Mouse (Mus musculus) liver, adult 2 months (tissue): Measurements from ENCODE around the gene Scpep1. TPM values are rescaled to one million over a fixed set of nuclear protein-coding genes. Genes with fewer than 3 reads are reported as not detected.

Experiments
- DNase-seq: peaks from one replicate; pipeline ENCODE4 v3.0.0-alpha.2; 2011; ENCODE audit warnings: low read depth, low spot score; ENCODE audit errors: extremely low read depth
- H3K27ac ChIP-seq: fragments of 200-500 bp; replicated peaks from 2 replicates; pipeline ENCODE4 v1.5.1; 2012; ENCODE audit warnings: low read depth, mild to moderate bottlenecking, control low read depth, inconsistent platforms, low read length; ENCODE audit not compliant: insufficient read depth
- H3K27me3 ChIP-seq: fragments of 200-500 bp; 2 replicates; pipeline ENCODE4 v1.6.1; 2012; ENCODE audit warnings: mild to moderate bottlenecking, moderate library complexity, low read length, inconsistent platforms; ENCODE audit not compliant: control insufficient read depth, insufficient read depth
- H3K36me3 ChIP-seq: fragments of 200-500 bp; 2 replicates; pipeline ENCODE4 v1.6.1; 2012; ENCODE audit warnings: low read length, inconsistent platforms; ENCODE audit not compliant: control insufficient read depth, insufficient read depth
- H3K4me1 ChIP-seq: fragments of 200-500 bp; 2 replicates; pipeline ENCODE4 v1.6.1; 2011; ENCODE audit warnings: low read length; ENCODE audit not compliant: control insufficient read depth, insufficient read depth
- H3K4me3 ChIP-seq: fragments of 200-500 bp; 2 replicates; pipeline ENCODE4 v1.5.1; 2011; ENCODE audit warnings: low read depth, mild to moderate bottlenecking, control low read depth, low read length, moderate library complexity; ENCODE audit not compliant: insufficient read depth
- H3K79me2 ChIP-seq: fragments of 200-500 bp; 2 replicates; pipeline ENCODE4 v1.6.1; 2012; ENCODE audit warnings: inconsistent platforms, mild to moderate bottlenecking, low read length, moderate library complexity; ENCODE audit not compliant: control insufficient read depth, insufficient read depth
- H3K9ac ChIP-seq: fragments of 200-500 bp; 2 replicates; pipeline ENCODE4 v1.6.1; 2012; ENCODE audit warnings: low read depth, mild to moderate bottlenecking, control low read depth, inconsistent platforms, low read length
- CTCF ChIP-seq: fragments of 200-500 bp; IDR thresholded peaks from 2 replicates; pipeline ENCODE4 v1.5.1; 2011; ENCODE audit warnings: low read depth, low read length, control low read depth
- POLR2A ChIP-seq: fragments of 200-500 bp; IDR thresholded peaks from 2 replicates; pipeline ENCODE4 v1.6.1; 2011; ENCODE audit warnings: low read length, control low read depth; ENCODE audit not compliant: insufficient read depth; ENCODE audit errors: extremely low read depth
- WGBS: fragments of 180-500 bp; shearing (Covaris S2); methylation state at CpG from one replicate; pipeline ENCODE4 v1.1.7; 2018; 5-methylcytosine and 5-hydroxymethylcytosine counted together
- polyA plus RNA-seq: library from polyadenylated mRNA; depleted of rRNA; stranded (reverse); fragments of >200 nt; gene quantifications from 2 replicates; pipeline ENCODE4 v1.2.3, GENCODE M21; 2012; rRNA removed
- total RNA-seq: library from RNA; depleted of rRNA; stranded (reverse); fragments of >200 nt; gene quantifications from 2 replicates; pipeline ENCODE4 v1.2.3, GENCODE M21; 2014; rRNA removed

Scpep1 gene
- total and polyA plus RNA-seq, 2 experiments: 22.5 to 27.9 TPM

GRCm38 (mm10) chr11:88884376-88885065, 70.7 kb downstream of the Scpep1 start:
- no peak overlapping the region for H3K4me3 ChIP-seq
- 37% methylated on average over 8 of the region's 8 CpGs for WGBS
- no peaks in the 10 kb centered on the region for H3K79me2 ChIP-seq
- no peak overlapping the region for H3K9ac ChIP-seq
- no peak overlapping the region for H3K27ac ChIP-seq
- DNase-seq: peak; percentile 91
- H3K4me1 ChIP-seq: peaks cover 3% of the 10 kb centered on the region
- no peaks in the 10 kb centered on the region for H3K27me3 ChIP-seq
- H3K36me3 ChIP-seq: no peaks in the 10 kb centered on the region
- TF ChIP-seq POLR2A (no peak), CTCF (no peak)

DNA sequence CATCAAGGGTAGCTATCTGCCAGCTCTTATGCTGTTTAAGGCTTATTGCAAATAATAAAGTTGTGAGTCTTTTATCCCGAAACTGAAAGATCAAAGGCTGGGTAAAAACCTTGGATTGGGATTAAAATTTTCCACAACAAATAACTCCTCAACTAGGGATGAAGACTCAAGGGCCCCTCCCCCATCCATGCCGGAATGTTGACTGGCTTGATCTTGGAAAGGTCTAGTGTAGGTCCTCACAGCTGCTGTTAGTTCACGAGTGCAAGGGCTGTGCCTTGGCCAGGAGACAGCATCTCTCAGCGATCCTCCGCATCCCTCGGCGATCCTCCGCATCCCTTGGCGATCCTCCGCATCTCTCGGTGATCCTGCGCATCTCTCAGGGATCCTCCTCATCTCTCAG, 77.3 kb downstream of the Scpep1 start:
- no peaks in the 10 kb centered on the region for H3K36me3 ChIP-seq

More for the DNA sequence above, 77.3 kb downstream of the Scpep1 start:
- no peak overlapping the region for H3K9ac ChIP-seq
- H3K4me3 ChIP-seq: no peak overlapping the region
- no peak for TF ChIP-seq CTCF
- TF ChIP-seq POLR2A: no peak
- DNase-seq: no peak
- WGBS: 89% methylated on average over 12 of the region's 12 CpGs
- no peak overlapping the region for H3K27ac ChIP-seq
- H3K27me3 ChIP-seq: no peaks in the 10 kb centered on the region
- H3K79me2 ChIP-seq: no peaks in the 10 kb centered on the region
- H3K4me1 ChIP-seq: no peaks in the 10 kb centered on the region; the same call in 1 of the 2 replicates

Other genes with a start within 250 kb of the Scpep1 start
- 10.8 and 14.9 TPM in 2 replicates for gene Msi2, start 237.0 kb downstream of the Scpep1 start, total RNA-seq
- 6.4 and 6.9 TPM in 2 replicates for gene Msi2, start 237.0 kb downstream of the Scpep1 start, polyA plus RNA-seq
- gene Akap1, start 90.9 kb downstream of the Scpep1 start, total RNA-seq: 37.7 and 53.6 TPM in 2 replicates
- 58.0 and 81.5 TPM in 2 replicates for gene Akap1, start 90.9 kb downstream of the Scpep1 start, polyA plus RNA-seq
- not detected in 2 replicates for gene Elobl, start 11.5 kb upstream of the Scpep1 start, total RNA-seq
- 1.2 TPM in 1 of 2 replicates, not detected in the other for gene Elobl, start 11.5 kb upstream of the Scpep1 start, polyA plus RNA-seq
- 2.6 and 2.7 TPM in 2 replicates for gene Coil, start 14.8 kb upstream of the Scpep1 start, total RNA-seq
- 1.6 and 2.7 TPM in 2 replicates for gene Coil, start 14.8 kb upstream of the Scpep1 start, polyA plus RNA-seq
- 16.2 and 24.1 TPM in 2 replicates for gene Trim25, start 43.9 kb upstream of the Scpep1 start, total RNA-seq
- 29.3 and 32.1 TPM in 2 replicates for gene Trim25, start 43.9 kb upstream of the Scpep1 start, polyA plus RNA-seq
- 0.74 and 1.1 TPM in 2 replicates for gene Dgke, start 111.4 kb upstream of the Scpep1 start, total RNA-seq
- gene Dgke, start 111.4 kb upstream of the Scpep1 start, polyA plus RNA-seq: 0.49 and 0.69 TPM in 2 replicates
- gene Gm525, start 118.4 kb upstream of the Scpep1 start, total RNA-seq: not detected in 2 replicates
- not detected in 2 replicates for gene Gm525, start 118.4 kb upstream of the Scpep1 start, polyA plus RNA-seq